Mouse (Mus musculus) gastrocnemius, adult 2 months (tissue): Measurements from ENCODE around the gene Kctd21. TPM values are rescaled to one million over a fixed set of nuclear protein-coding genes. Genes with fewer than 3 reads are reported as not detected.

Experiments
- DNase-seq: peaks from one replicate; pipeline ENCODE4 v3.0.0; 2022
- H3K27ac ChIP-seq: fragments of 200-600 bp; 2 replicates; pipeline ENCODE4 v1.8.1; 2022; ENCODE audit warnings: mild to moderate bottlenecking
- H3K4me3 ChIP-seq: fragments of 200-600 bp; 2 replicates; pipeline ENCODE4 v1.8.1; 2022; ENCODE audit warnings: mild to moderate bottlenecking, moderate library complexity
- CTCF ChIP-seq: fragments of 200-600 bp; IDR thresholded peaks from 2 replicates; pipeline ENCODE4 v1.8.1; 2022; ENCODE audit warnings: antibody characterized with exemption, mild to moderate bottlenecking, moderate library complexity
- intact Hi-C: fragments of 180-260 bp; cut with DNase I; formaldehyde crosslinking; loops from one replicate; pipeline ENCODE4 v1.15.1; 2025
- total RNA-seq, 2 experiments: library from RNA; stranded (reverse); gene quantifications; 2 replicates each; pipeline ENCODE4 v1.2.3; 2021

Kctd21 gene
- total RNA-seq, 2 experiments from 2014 or later = 3.4 to 5.1 TPM

- Histone ChIP-seq H3K4me3 (no peak overlapping the region), H3K27ac (peak overlapping the region; percentile 66)
- peak; percentile 79 for DNase-seq
- TF ChIP-seq CTCF = no peak
- intact Hi-C loops = no loop called here
These were observed 13.2 kb downstream of the Kctd21 start for GRCm38 (mm10) chr7:97345229-97345871.

- Histone ChIP-seq H3K27ac (peak overlapping the region; percentile 43; the same call in 1 of the 2 replicates), H3K4me3 (no peak overlapping the region)
- no peak for TF ChIP-seq CTCF
- DNase-seq = no peak
- intact Hi-C loops = no loop called here
These were observed 14.1 kb downstream of the Kctd21 start for GRCm38 (mm10) chr7:97346111-97346821.

GRCm38 (mm10) chr7:97346822-97347166 is 14.7 kb downstream of the Kctd21 start:
- no peak for TF ChIP-seq CTCF
- intact Hi-C loops = no loop called here
- H3K27ac ChIP-seq = no peak overlapping the region
- H3K4me3 ChIP-seq = no peak overlapping the region
- no peak for DNase-seq

- Histone ChIP-seq H3K4me3 (no peak overlapping the region), H3K27ac (no peak overlapping the region)
- intact Hi-C loops = no loop called here
- TF ChIP-seq CTCF = no peak
- no peak for DNase-seq
These were observed 15.3 kb downstream of the Kctd21 start for GRCm38 (mm10) chr7:97347464-97347863.

GRCm38 (mm10) chr7:97348318-97348717 is 16.2 kb downstream of the Kctd21 start:
- no peak for TF ChIP-seq CTCF
- intact Hi-C loops = no loop called here
- no peak overlapping the region for H3K27ac ChIP-seq

GRCm38 (mm10) chr7:97348836-97349235 is 16.7 kb downstream of the Kctd21 start:
- no peak overlapping the region for H3K27ac ChIP-seq
- H3K4me3 ChIP-seq = no peak overlapping the region
- intact Hi-C loops = no loop called here
- DNase-seq = no peak
- TF ChIP-seq CTCF = no peak

More at GRCm38 (mm10) chr7:97348318-97348717, 16.2 kb downstream of the Kctd21 start:
- no peak for DNase-seq
- no peak overlapping the region for H3K4me3 ChIP-seq

GRCm38 (mm10) chr7:97349438-97349837 is 17.3 kb downstream of the Kctd21 start:
- TF ChIP-seq CTCF = no peak
- Histone ChIP-seq H3K4me3 (no peak overlapping the region), H3K27ac (no peak overlapping the region)
- intact Hi-C loops = no loop called here
- DNase-seq = no peak

GRCm38 (mm10) chr7:97350891-97351290 is 18.8 kb downstream of the Kctd21 start:
- TF ChIP-seq CTCF = no peak
- no peak overlapping the region for H3K4me3 ChIP-seq
- no peak overlapping the region for H3K27ac ChIP-seq
- DNase-seq = no peak
- intact Hi-C loops = no loop called here

GRCm38 (mm10) chr7:97351792-97352513 is 19.8 kb downstream of the Kctd21 start:
- no peak for TF ChIP-seq CTCF
- intact Hi-C loops = no loop called here
- DNase-seq = no peak
- Histone ChIP-seq H3K4me3 (no peak overlapping the region), H3K27ac (no peak overlapping the region)

- TF ChIP-seq CTCF = no peak
These were observed 21.2 kb downstream of the Kctd21 start for GRCm38 (mm10) chr7:97353356-97353755.

GRCm38 (mm10) chr7:97355068-97355841 is 23.1 kb downstream of the Kctd21 start:
- intact Hi-C loops = no loop called here
- Histone ChIP-seq H3K4me3 (no peak overlapping the region), H3K27ac (peak overlapping the region; percentile 70)
- TF ChIP-seq CTCF = no peak
- DNase-seq = no peak

More at GRCm38 (mm10) chr7:97353356-97353755, 21.2 kb downstream of the Kctd21 start:
- H3K4me3 ChIP-seq = no peak overlapping the region
- no peak overlapping the region for H3K27ac ChIP-seq
- no peak for DNase-seq
- intact Hi-C loops = no loop called here

- TF ChIP-seq CTCF = no peak
- intact Hi-C loops = no loop called here
- no peak for DNase-seq
- Histone ChIP-seq H3K4me3 (no peak overlapping the region), H3K27ac (peak overlapping the region; percentile 70)
These were observed 24.1 kb downstream of the Kctd21 start for GRCm38 (mm10) chr7:97356253-97356652.

- Histone ChIP-seq H3K4me3 (no peak overlapping the region), H3K27ac (peak overlapping the region; percentile 70)
- no peak for TF ChIP-seq CTCF
- DNase-seq = peak; percentile 81
- intact Hi-C loops = no loop called here
These were observed 24.7 kb downstream of the Kctd21 start for GRCm38 (mm10) chr7:97356875-97357276.
